Mouse (Mus musculus) heart, adult 2 months (tissue): Measurements from ENCODE around the gene Aacs. TPM values are rescaled to one million over a fixed set of nuclear protein-coding genes. Genes with fewer than 3 reads are reported as not detected.

Experiments used
- DNase-seq, 2 experiments: peaks; one replicate each; pipeline ENCODE4 v3.0.0; 2021
- H3K27ac ChIP-seq: fragments of 200-600 bp; 2 replicates; pipeline ENCODE4 v1.8.1; 2022
- H3K27me3 ChIP-seq: fragments of 200-500 bp; 2 replicates; pipeline ENCODE4 v1.6.1; 2012; ENCODE audit warnings: mild to moderate bottlenecking, low read length, inconsistent platforms, mixed read lengths; ENCODE audit not compliant: control insufficient read depth, insufficient read depth
- H3K36me3 ChIP-seq: fragments of 200-500 bp; 2 replicates; pipeline ENCODE4 v1.6.1; 2012; ENCODE audit warnings: low read length, inconsistent platforms; ENCODE audit not compliant: control insufficient read depth, insufficient read depth
- H3K4me1 ChIP-seq: fragments of 200-500 bp; 2 replicates; pipeline ENCODE4 v1.6.1; 2011; ENCODE audit warnings: low read length; ENCODE audit not compliant: control insufficient read depth, insufficient read depth
- H3K4me3 ChIP-seq: fragments of 200-600 bp; 2 replicates; pipeline ENCODE4 v1.8.1; 2022
- H3K79me2 ChIP-seq: fragments of 200-500 bp; replicated peaks from 2 replicates; pipeline ENCODE4 v1.6.1; 2012; ENCODE audit warnings: mild to moderate bottlenecking, inconsistent platforms, low read length, moderate library complexity, mixed read lengths; ENCODE audit not compliant: control insufficient read depth, insufficient read depth
- H3K9ac ChIP-seq: fragments of 200-500 bp; 2 replicates; pipeline ENCODE4 v1.6.1; 2012; ENCODE audit warnings: low read depth, mild to moderate bottlenecking, control low read depth, inconsistent platforms, low read length, mixed read lengths
- CTCF ChIP-seq: fragments of 200-600 bp; IDR thresholded peaks from 2 replicates; pipeline ENCODE4 v1.8.1; 2022; ENCODE audit warnings: antibody characterized with exemption, mild to moderate bottlenecking, moderate library complexity
- EP300 ChIP-seq: fragments of 200-500 bp; IDR thresholded peaks from 2 replicates; pipeline ENCODE4 v1.6.1; 2011; ENCODE audit warnings: low read depth, low read length, control low read depth; ENCODE audit not compliant: insufficient read depth
- POLR2A ChIP-seq: fragments of 200-500 bp; IDR thresholded peaks from 2 replicates; pipeline ENCODE4 v1.6.1; 2011; ENCODE audit warnings: mild to moderate bottlenecking, low read depth, low read length, control low read depth; ENCODE audit not compliant: insufficient read depth
- WGBS: fragments of 180-500 bp; shearing (Covaris S2); methylation state at CpG from one replicate; pipeline ENCODE4 v1.1.7; 2018; 5-methylcytosine and 5-hydroxymethylcytosine counted together
- intact Hi-C: fragments of 180-260 bp; cut with DNase I; formaldehyde crosslinking; loops from one replicate; pipeline ENCODE4 v1.15.1; 2025
- polyA plus RNA-seq: library from polyadenylated mRNA; depleted of rRNA; stranded (reverse); fragments of >200 nt; gene quantifications from 2 replicates; pipeline ENCODE4 v1.2.3, GENCODE M21; 2012
- total RNA-seq, 2 experiments: library from RNA; stranded (reverse); gene quantifications; 2 replicates each; pipeline ENCODE4 v1.2.3; 2021

Aacs gene
- total and polyA plus RNA-seq, 3 experiments = 3.3 to 17.7 (median 3.9) TPM

DNA sequence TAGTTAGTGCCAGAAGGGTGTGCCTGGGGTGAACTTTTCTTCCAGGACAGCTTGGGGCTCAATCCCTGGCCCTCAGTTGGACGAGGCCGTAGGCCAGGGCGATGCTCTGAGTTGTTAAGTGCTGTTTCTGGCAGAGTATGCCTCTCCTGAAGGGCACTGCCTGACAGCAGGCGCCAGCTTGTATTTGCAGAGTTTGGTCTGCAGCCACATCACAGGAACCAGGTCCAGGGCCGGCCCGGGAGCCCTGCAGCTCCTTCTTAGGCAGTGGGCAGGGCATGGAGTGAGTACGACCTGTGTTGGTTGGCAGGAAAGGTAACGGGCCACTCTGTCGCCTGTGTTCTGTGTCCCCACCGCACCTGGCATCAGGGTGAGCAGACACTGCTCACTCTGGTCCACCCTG is 15.5 kb downstream of the Aacs start:
- peak; percentile 51 to 77 for DNase-seq
- no peaks in the 10 kb centered on the region for H3K4me1 ChIP-seq
- WGBS = 66% methylated on average over 10 of the region's 10 CpGs
- no peaks in the 10 kb centered on the region for H3K79me2 ChIP-seq
- H3K9ac ChIP-seq = no peak overlapping the region
- H3K27me3 ChIP-seq = no peaks in the 10 kb centered on the region
- no peaks in the 10 kb centered on the region for H3K36me3 ChIP-seq
- TF ChIP-seq CTCF = no peak
- TF ChIP-seq EP300 = no peak
- no peak for TF ChIP-seq POLR2A
- peak overlapping the region; percentile 65 for H3K27ac ChIP-seq
- intact Hi-C loops = no loop called here
- H3K4me3 ChIP-seq = no peak overlapping the region

DNA sequence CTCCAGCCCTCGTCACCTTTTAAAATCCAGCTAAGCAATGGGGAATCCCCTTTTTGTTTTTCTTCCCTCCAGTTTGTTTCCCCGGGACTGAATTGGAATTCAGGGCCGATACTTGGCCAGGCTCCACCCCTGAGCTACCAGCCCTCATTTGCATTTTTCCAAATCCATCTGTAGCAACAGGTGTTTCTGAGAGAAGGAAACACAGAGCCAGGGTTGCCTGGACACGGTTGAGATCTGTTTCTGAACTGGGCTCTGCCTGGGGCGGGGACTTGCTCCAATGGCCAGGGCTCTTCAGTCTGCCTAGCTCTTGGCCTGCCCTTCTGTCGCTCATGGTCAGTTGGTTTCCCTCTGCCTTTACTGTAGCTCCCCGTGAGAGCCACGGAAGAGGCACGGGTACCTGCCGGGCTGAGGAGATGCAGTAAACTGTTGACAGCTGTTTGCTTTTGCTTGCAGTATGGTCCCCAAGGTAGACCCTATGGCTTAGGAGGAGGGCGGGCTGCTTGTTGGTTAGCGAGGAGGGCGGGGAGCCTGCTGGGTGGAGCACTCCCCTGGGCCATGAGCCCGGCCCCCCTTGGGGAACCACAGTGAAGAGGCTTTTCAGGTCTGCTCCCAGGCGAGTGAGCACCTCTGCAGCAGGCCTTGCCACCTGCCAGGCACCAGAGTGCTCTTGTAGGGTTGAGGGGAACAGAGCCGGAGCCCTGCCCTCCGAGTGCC is 16.9 kb downstream of the Aacs start:
- H3K27ac ChIP-seq = no peak overlapping the region
- H3K4me3 ChIP-seq = no peak overlapping the region
- intact Hi-C loops = no loop called here
- no peak overlapping the region for H3K9ac ChIP-seq
- no peak for DNase-seq
- H3K36me3 ChIP-seq = no peaks in the 10 kb centered on the region
- 86% methylated on average over 17 of the region's 17 CpGs for WGBS
- H3K27me3 ChIP-seq = no peaks in the 10 kb centered on the region
- H3K79me2 ChIP-seq = no peaks in the 10 kb centered on the region
- no peaks in the 10 kb centered on the region for H3K4me1 ChIP-seq
- TF ChIP-seq CTCF (no peak), POLR2A (no peak), EP300 (no peak)

DNA sequence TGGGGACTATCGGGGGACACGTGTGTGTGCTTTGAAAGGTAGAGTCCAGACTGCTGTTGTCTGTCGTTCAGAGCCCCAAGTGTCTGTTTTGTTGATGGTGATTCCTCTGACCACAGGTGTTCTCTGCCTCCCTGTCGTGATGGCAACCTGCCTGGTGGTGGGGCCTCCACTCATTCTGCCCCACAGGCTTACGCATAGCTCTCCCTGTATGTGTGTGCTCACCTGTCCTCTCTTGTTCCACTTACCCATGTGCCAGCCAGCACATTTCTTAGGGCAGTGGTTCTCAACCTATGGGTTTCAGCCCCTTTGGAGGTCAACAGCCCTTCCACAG is 17.4 kb downstream of the Aacs start:
- 89% methylated on average over 5 of the region's 5 CpGs for WGBS
- no peaks in the 10 kb centered on the region for H3K36me3 ChIP-seq
- TF ChIP-seq EP300 (no peak), POLR2A (no peak), CTCF (no peak)
- H3K79me2 ChIP-seq = no peaks in the 10 kb centered on the region
- H3K27me3 ChIP-seq = no peaks in the 10 kb centered on the region
- intact Hi-C loops = no loop called here
- no peaks in the 10 kb centered on the region for H3K4me1 ChIP-seq
- H3K9ac ChIP-seq = no peak overlapping the region
- DNase-seq = no peak
- no peak overlapping the region for H3K4me3 ChIP-seq
- no peak overlapping the region for H3K27ac ChIP-seq

DNA sequence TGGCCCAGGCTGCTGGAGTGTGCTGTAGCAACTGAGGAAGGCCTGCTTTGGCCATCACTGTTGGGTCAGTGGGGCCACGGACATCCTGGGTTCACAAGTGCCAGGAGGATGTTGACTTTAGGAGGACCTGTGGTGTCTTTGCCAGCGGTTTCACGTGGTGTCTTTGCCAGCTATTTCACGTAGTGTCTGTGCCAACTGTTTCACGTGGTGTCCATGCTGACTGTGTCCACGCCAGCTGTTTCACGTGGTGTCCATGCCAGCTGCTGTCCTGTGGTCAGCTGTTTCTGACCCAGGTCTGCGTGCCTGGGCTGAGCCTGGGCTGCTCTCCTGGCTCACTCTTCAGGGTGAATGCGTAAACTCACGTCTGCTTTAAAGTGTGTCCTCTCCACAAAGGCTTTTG is 20.0 kb downstream of the Aacs start:
- 59% methylated on average over 10 of the region's 10 CpGs for WGBS
- no peak overlapping the region for H3K9ac ChIP-seq
- H3K79me2 ChIP-seq = no peaks in the 10 kb centered on the region
- no peaks in the 10 kb centered on the region for H3K4me1 ChIP-seq
- H3K4me3 ChIP-seq = no peak overlapping the region
- peak; percentile 43; the same call in 1 of the 2 replicates for TF ChIP-seq EP300
- no peak for TF ChIP-seq CTCF
- H3K36me3 ChIP-seq = no peaks in the 10 kb centered on the region
- peak in 1 of 2 experiments; percentile 43 for DNase-seq
- intact Hi-C loops = no loop called here
- H3K27me3 ChIP-seq = no peaks in the 10 kb centered on the region
- no peak overlapping the region for H3K27ac ChIP-seq

DNA sequence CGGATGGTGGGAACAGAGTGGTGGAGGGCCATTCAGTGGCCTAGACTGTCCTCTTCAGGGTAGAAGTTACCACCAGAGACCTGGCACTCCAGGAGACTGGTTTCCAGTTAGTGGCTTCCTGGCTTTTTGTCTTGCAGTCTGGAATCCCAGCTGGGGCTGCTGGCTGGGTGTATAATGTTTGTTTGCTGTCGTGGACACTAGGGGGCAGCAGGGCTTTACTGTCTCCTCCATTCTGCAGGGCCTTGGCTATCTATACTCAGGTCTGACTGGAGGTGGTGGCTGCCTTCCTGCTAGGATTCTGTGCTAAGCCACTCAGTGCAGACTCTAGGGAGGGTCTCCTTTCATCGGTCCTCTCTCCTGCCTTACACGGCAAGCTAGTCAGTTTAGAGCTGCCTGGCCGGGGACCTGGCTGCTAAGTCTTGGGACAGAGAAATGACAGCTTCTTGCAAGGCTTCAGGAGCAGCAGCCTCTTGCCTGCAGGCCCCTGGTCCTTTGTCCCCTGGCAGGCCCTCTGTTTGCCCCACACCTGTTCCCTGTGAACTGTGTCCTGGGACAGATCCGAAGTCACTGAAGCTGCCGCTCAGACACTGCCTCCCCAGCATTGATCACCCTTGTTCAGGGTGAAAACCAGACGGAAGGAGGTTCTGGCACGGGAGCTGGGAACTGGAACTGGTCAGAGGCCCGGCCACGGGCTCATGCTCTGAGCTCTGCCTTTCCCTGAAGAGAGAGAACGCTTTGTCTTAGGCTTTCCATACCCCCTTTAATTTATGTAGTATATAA is 22.4 kb downstream of the Aacs start:
- TF ChIP-seq CTCF (peak; percentile 78), POLR2A (no peak)
- peak; percentile 40 to 56 for DNase-seq
- Histone ChIP-seq H3K27ac (no peak overlapping the region), H3K4me1 (no peaks in the 10 kb centered on the region), H3K9ac (no peak overlapping the region), H3K27me3 (no peaks in the 10 kb centered on the region), H3K79me2 (no peaks in the 10 kb centered on the region), H3K4me3 (no peak overlapping the region), H3K36me3 (no peaks in the 10 kb centered on the region)
- 72% methylated on average over 12 of the region's 12 CpGs for WGBS
- intact Hi-C loops = no loop called here

DNA sequence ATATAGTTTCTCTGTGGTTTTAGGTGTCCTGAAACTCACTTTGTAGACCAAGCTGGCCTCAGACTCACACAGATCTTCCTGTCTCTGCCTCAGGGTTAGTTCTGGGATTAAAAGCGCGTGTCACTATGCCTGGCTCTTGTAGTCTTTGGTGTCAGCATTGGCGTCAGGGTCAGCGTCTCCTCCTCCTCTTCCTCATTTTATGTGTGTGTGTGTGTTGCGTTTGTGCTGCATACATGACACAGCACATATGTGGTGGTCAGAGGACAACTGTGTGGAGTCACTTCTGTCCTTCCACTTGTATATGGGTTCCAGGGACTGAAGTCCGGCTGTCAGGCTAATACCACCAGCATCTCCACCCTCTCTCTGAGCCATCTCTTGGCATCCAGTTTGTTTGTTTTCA is 25.9 kb downstream of the Aacs start:
- Histone ChIP-seq H3K4me3 (no peak overlapping the region), H3K9ac (no peak overlapping the region), H3K27ac (no peak overlapping the region), H3K4me1 (no peaks in the 10 kb centered on the region), H3K27me3 (no peaks in the 10 kb centered on the region), H3K79me2 (no peaks in the 10 kb centered on the region), H3K36me3 (no peaks in the 10 kb centered on the region)
- 91% methylated on average over 6 of the region's 6 CpGs for WGBS
- TF ChIP-seq POLR2A (no peak), EP300 (no peak)
- intact Hi-C loops = no loop called here
- no peak for DNase-seq
